Mouse (Mus musculus) MEL (cell line): ENCODE data around the gene Purb. TPM values are rescaled to one million over a fixed set of nuclear protein-coding genes. Genes with fewer than 3 reads are reported as not detected.

Source experiments
- DNase-seq: peaks from one replicate; pipeline ENCODE4 v3.0.0; 2011; ENCODE audit warnings: low read depth, low spot score
- H3K27ac ChIP-seq: 2 replicates; pipeline ENCODE4 v1.5.1; 2012; ENCODE audit warnings: low read depth, mild to moderate bottlenecking, control low read depth, low read length, moderate library complexity; ENCODE audit not compliant: control insufficient read depth
- H3K27me3 ChIP-seq, 2 experiments: fragments of 150-350 bp in 1 of 2; sonication (generic) in 1 of 2; 2 replicates each; pipeline ENCODE4 v1.6.1; 2012; ENCODE audit warnings: low read length in 2 of 2, mild to moderate bottlenecking in 2 of 2, improper control_type of control experiment in 1 of 2, moderate library complexity in 1 of 2; ENCODE audit not compliant: insufficient read depth in 2 of 2, control insufficient read depth in 1 of 2
- H3K36me3 ChIP-seq, 2 experiments: 2 replicates each; pipeline ENCODE4 v1.6.1; 2012 to 2014; ENCODE audit warnings: low read length in 2 of 2, improper control_type of control experiment in 1 of 2, inconsistent platforms in 1 of 2, mild to moderate bottlenecking in 1 of 2; ENCODE audit not compliant: insufficient read depth in 2 of 2, control insufficient read depth in 1 of 2
- H3K4me1 ChIP-seq, 2 experiments: fragments of 150-350 bp in 1 of 2; sonication (generic) in 1 of 2; 2 replicates each; pipeline ENCODE4 v1.6.1; 2012; ENCODE audit warnings: low read length in 2 of 2, improper control_type of control experiment in 1 of 2, mild to moderate bottlenecking in 1 of 2; ENCODE audit not compliant: insufficient read depth in 2 of 2, control insufficient read depth in 1 of 2
- H3K4me3 ChIP-seq, 2 experiments: fragments of 150-350 bp in 1 of 2; sonication (generic) in 1 of 2; 2 replicates each; pipeline ENCODE4 v1.5.1; 2012; ENCODE audit warnings: low read depth in 2 of 2, low read length in 2 of 2, mild to moderate bottlenecking in 2 of 2, moderate library complexity in 2 of 2, control low read depth in 1 of 2, improper control_type of control experiment in 1 of 2; ENCODE audit not compliant: control insufficient read depth in 1 of 2, insufficient read depth in 1 of 2
- H3K79me2 ChIP-seq: 2 replicates; pipeline ENCODE4 v1.6.1; 2012; ENCODE audit warnings: mild to moderate bottlenecking, low read length, moderate library complexity; ENCODE audit not compliant: control insufficient read depth, poor library complexity, insufficient read depth
- H3K9ac ChIP-seq: 2 replicates; pipeline ENCODE4 v1.6.1; 2012; ENCODE audit warnings: low read depth, mild to moderate bottlenecking, control low read depth, low read length, moderate library complexity; ENCODE audit not compliant: control insufficient read depth, poor library complexity, severe bottlenecking
- H3K9me3 ChIP-seq: fragments of 150-350 bp; sonication (generic); replicated peaks from 2 replicates; pipeline ENCODE4 v1.6.1; 2012; ENCODE audit warnings: mild to moderate bottlenecking, low read length, improper control_type of control experiment, moderate library complexity; ENCODE audit not compliant: insufficient read depth
- E2F4 ChIP-seq: IDR thresholded peaks from 2 replicates; pipeline ENCODE4 v1.6.1; 2011; ENCODE audit warnings: low read depth, low read length, improper control_type of control experiment, borderline replicate concordance
- ELF1 ChIP-seq: IDR thresholded peaks from 2 replicates; pipeline ENCODE4 v1.6.1; 2014; ENCODE audit warnings: low read depth, mild to moderate bottlenecking, inconsistent platforms, low read length, improper control_type of control experiment, moderate library complexity
- EP300 ChIP-seq, 2 experiments: IDR thresholded peaks; 2 replicates each; pipeline ENCODE4 v1.6.1; 2011; ENCODE audit warnings: improper control_type of control experiment in 2 of 2, low read length in 2 of 2, low read depth in 1 of 2, mild to moderate bottlenecking in 1 of 2
- GATA1 ChIP-seq: IDR thresholded peaks from 2 replicates; pipeline ENCODE4 v1.6.1; 2011; ENCODE audit warnings: low read depth, low read length, improper control_type of control experiment
- HCFC1 ChIP-seq: IDR thresholded peaks from 2 replicates; pipeline ENCODE4 v1.6.1; 2012; ENCODE audit warnings: low read depth, mild to moderate bottlenecking, inconsistent platforms, low read length, improper control_type of control experiment, moderate library complexity
- MAZ ChIP-seq: IDR thresholded peaks from 2 replicates; pipeline ENCODE4 v1.6.1; 2012; ENCODE audit warnings: low read depth, mild to moderate bottlenecking, inconsistent platforms, low read length, improper control_type of control experiment
- MEF2A ChIP-seq: IDR thresholded peaks from 2 replicates; pipeline ENCODE4 v1.6.1; 2014; ENCODE audit warnings: low read depth, mild to moderate bottlenecking, inconsistent platforms, low read length, improper control_type of control experiment; ENCODE audit not compliant: poor library complexity, insufficient replicate concordance, severe bottlenecking; ENCODE audit errors: extremely low read depth
- MYC ChIP-seq: IDR thresholded peaks from 2 replicates; pipeline ENCODE4 v1.6.1; 2011; ENCODE audit warnings: low read depth, mild to moderate bottlenecking, low read length, improper control_type of control experiment, moderate library complexity
- NELFE ChIP-seq: IDR thresholded peaks from 2 replicates; pipeline ENCODE4 v1.6.1; 2011; ENCODE audit warnings: low read depth, low read length, improper control_type of control experiment
- POLR2AphosphoS5 ChIP-seq: IDR thresholded peaks from 2 replicates; pipeline ENCODE4 v1.6.1; 2012; ENCODE audit warnings: low read depth, borderline replicate concordance, mild to moderate bottlenecking, inconsistent platforms, low read length, moderate library complexity, mixed read lengths
- TAL1 ChIP-seq: IDR thresholded peaks from 2 replicates; pipeline ENCODE4 v1.6.1; 2012; ENCODE audit warnings: mild to moderate bottlenecking, inconsistent platforms, low read length, moderate library complexity, mixed read lengths
- UBTF ChIP-seq: IDR thresholded peaks from 2 replicates; pipeline ENCODE4 v1.6.1; 2012; ENCODE audit warnings: low read depth, mild to moderate bottlenecking, inconsistent platforms, low read length, improper control_type of control experiment, moderate library complexity, borderline replicate concordance; ENCODE audit not compliant: insufficient read depth
- USF1 ChIP-seq: IDR thresholded peaks from 2 replicates; pipeline ENCODE4 v1.6.1; 2014; ENCODE audit warnings: low read depth, mild to moderate bottlenecking, inconsistent platforms, low read length, improper control_type of control experiment, moderate library complexity
- ZKSCAN1 ChIP-seq: IDR thresholded peaks from 2 replicates; pipeline ENCODE4 v1.6.1; 2012; ENCODE audit warnings: low read depth, mild to moderate bottlenecking, inconsistent platforms, low read length, improper control_type of control experiment, moderate library complexity
- ZNF384 ChIP-seq: IDR thresholded peaks from 2 replicates; pipeline ENCODE4 v1.6.1; 2012; ENCODE audit warnings: low read depth, mild to moderate bottlenecking, inconsistent platforms, low read length, improper control_type of control experiment
- polyA plus RNA-seq, 2 experiments: library from polyadenylated mRNA; stranded (reverse) in 1 of 2; unstranded in 1 of 2; fragments of >175 nt in 1 of 2; fragments of >200 nt in 1 of 2; gene quantifications; 2 replicates each; pipeline versions ENCODE4 v1.2.1 to v1.2.4; 2012; ENCODE audit warnings: low replicate concordance in 2 of 2, low read depth in 1 of 2; ENCODE audit not compliant: insufficient read length in 2 of 2, insufficient read depth in 1 of 2, missing spikeins in 1 of 2
- total RNA-seq: library from RNA; depleted of rRNA; stranded (reverse); fragments of 300-350 nt; gene quantifications from 2 replicates; pipeline ENCODE4 v1.2.3, GENCODE M21; 2012

The Purb gene
- total and polyA plus RNA-seq, 3 experiments, result 23.1 to 33.9 (median 32.7) TPM

GRCm38 (mm10) chr11:6440171-6440570, 35.5 kb downstream of the Purb start:
- H3K27me3 ChIP-seq, result no peaks in the 10 kb centered on the region
- no peak overlapping the region for H3K27ac ChIP-seq
- peaks cover 4 to 10% of the 10 kb centered on the region in 2 experiments for H3K36me3 ChIP-seq
- H3K79me2 ChIP-seq, result peaks cover 2% of the 10 kb centered on the region
- H3K4me1 ChIP-seq, result peaks cover 2 to 7% of the 10 kb centered on the region in 2 experiments; a peak in 2 of 4 replicates
- DNase-seq, result no peak
- no peaks in the 10 kb centered on the region for H3K9me3 ChIP-seq
- no peak for TF ChIP-seq ELF1
- no peak for TF ChIP-seq E2F4
- TF ChIP-seq ZKSCAN1, result no peak
- no peak for TF ChIP-seq MYC
- TF ChIP-seq HCFC1, result no peak
- TF ChIP-seq EP300 (IDR thresholded peaks at IDR 0.05; ENCODE audit: low read depth in 1 of 2, low read length in 2 of 2), result no peak
- TF ChIP-seq MEF2A, result no peak
- no peak for TF ChIP-seq USF1
- TF ChIP-seq, all 39 proteins: peak for 0
- Histone ChIP-seq H3K9ac (no peak overlapping the region), H3K4me3 (no peak overlapping the region)

- TF ChIP-seq POLR2AphosphoS5, result no peak
- TF ChIP-seq MAZ, result no peak
- TF ChIP-seq TAL1, result no peak
- TF ChIP-seq GATA1, result no peak
- TF ChIP-seq NELFE, result no peak
- no peak for TF ChIP-seq ZNF384
- TF ChIP-seq UBTF, result no peak
- TF ChIP-seq, all 39 proteins: peak for 0
- H3K4me3 ChIP-seq, result no peak overlapping the region
- no peak for DNase-seq
- H3K27ac ChIP-seq, result no peak overlapping the region
- H3K9me3 ChIP-seq, result no peaks in the 10 kb centered on the region
- no peak overlapping the region for H3K9ac ChIP-seq
- peaks cover 2% of the 10 kb centered on the region for H3K79me2 ChIP-seq
- H3K4me1 ChIP-seq, result peaks cover 2 to 4% of the 10 kb centered on the region in 2 experiments; a peak in 2 of 4 replicates
- peaks cover 4 to 6% of the 10 kb centered on the region in 2 experiments for H3K36me3 ChIP-seq
- no peaks in the 10 kb centered on the region for H3K27me3 ChIP-seq
Measured at GRCm38 (mm10) chr11:6437667-6438066, 38.0 kb downstream of the Purb start.
